In genomic region chr6:72348411-72348810, GRCm38 (mm10) we compare ENCODE assay signal across 8 mouse cellular contexts. TPM values are rescaled to one million over a fixed set of nuclear protein-coding genes. Genes with fewer than 3 reads are reported as not detected.
DNase-seq lines count a peak whose midpoint lies in the region; ATAC-seq lines count a peak whose summit lies in the region.

No protein-coding gene starts in this region.

- peak overlapping the region; percentile 81 for H3K4me2 ChIP-seq in embryonic facial prominence, embryonic 14.5 days (ENCODE audit: low read depth, low read length)
- peak overlapping the region; percentile 82 for H3K4me2 ChIP-seq in intestine, embryonic 15.5 days (replicated peaks)
- peak overlapping the region; percentile 83 for H3K4me2 ChIP-seq in midbrain, embryonic 13.5 days (replicated peaks)

- H3K27ac ChIP-seq in embryonic facial prominence, embryonic 14.5 days (replicated peaks; ENCODE audit: low read depth, low read length) = no peak overlapping the region
- no peak overlapping the region for H3K27ac ChIP-seq in intestine, embryonic 15.5 days
- no peak overlapping the region for H3K27ac ChIP-seq in midbrain, embryonic 13.5 days

- peaks cover 30% of the 10 kb centered on the region for H3K4me1 ChIP-seq in embryonic facial prominence, embryonic 14.5 days (ENCODE audit: control insufficient read depth, insufficient read depth, low read length)
- H3K4me1 ChIP-seq in intestine, embryonic 15.5 days (replicated peaks) = peaks cover 17% of the 10 kb centered on the region
- H3K4me1 ChIP-seq in midbrain, embryonic 13.5 days (replicated peaks) = peaks cover 41% of the 10 kb centered on the region

- H3K9me3 ChIP-seq in embryonic facial prominence, embryonic 14.5 days (ENCODE audit: control insufficient read depth, low read length) = no peaks in the 10 kb centered on the region
- H3K9me3 ChIP-seq in intestine, embryonic 15.5 days = no peaks in the 10 kb centered on the region
- no peaks in the 10 kb centered on the region for H3K9me3 ChIP-seq in midbrain, embryonic 13.5 days

- peak overlapping the region; percentile 86 for H3K4me3 ChIP-seq in embryonic facial prominence, embryonic 14.5 days (ENCODE audit: low read depth, low read length)
- H3K4me3 ChIP-seq in intestine, embryonic 15.5 days (replicated peaks) = peak overlapping the region; percentile 81; the same call in 1 of the 2 replicates
- H3K4me3 ChIP-seq in midbrain, embryonic 13.5 days (replicated peaks) = peak overlapping the region; percentile 81

- H3K9ac ChIP-seq in embryonic facial prominence, embryonic 14.5 days (ENCODE audit: low read depth, low read length) = peak overlapping the region; percentile 95; the same call in 1 of the 2 replicates
- 0 out of 2 replicates have a peak overlapping the region, but pooled peaks have one; percentile 6 for H3K9ac ChIP-seq in intestine, embryonic 15.5 days
- peak overlapping the region; percentile 92 for H3K9ac ChIP-seq in midbrain, embryonic 13.5 days (replicated peaks)

- ATAC-seq in embryonic facial prominence, embryonic 14.5 days (ENCODE audit: low read depth) = no peak
- ATAC-seq in intestine, embryonic 15.5 days = no peak
- ATAC-seq in midbrain, embryonic 13.5 days = no peak

- DNase-seq in kidney, adult 11 months = peak; percentile 51
- DNase-seq in kidney, postnatal 4 days = no peak
- DNase-seq in embryonic facial prominence, embryonic 14.5 days (ENCODE audit: low spot score) = no peak
- DNase-seq in left cerebral cortex, adult 9 months (ENCODE audit: low spot score in 2 of 2) = no peak
- no peak for DNase-seq in frontal cortex, postnatal 25 days (ENCODE audit: low spot score in 2 of 2)
- DNase-seq in right cerebral cortex, postnatal 36 days (ENCODE audit: low spot score in 2 of 2) = no peak

- H3K36me3 ChIP-seq in embryonic facial prominence, embryonic 14.5 days (ENCODE audit: control insufficient read depth, insufficient read depth, low read length) = peaks cover 33% of the 10 kb centered on the region
- H3K36me3 ChIP-seq in intestine, embryonic 15.5 days = peaks cover 7% of the 10 kb centered on the region; the same call in 1 of the 2 replicates
- H3K36me3 ChIP-seq in midbrain, embryonic 13.5 days = peaks cover 30% of the 10 kb centered on the region

- H3K27me3 ChIP-seq in embryonic facial prominence, embryonic 14.5 days (replicated peaks; ENCODE audit: control insufficient read depth, insufficient read depth, low read length) = 0 out of 2 replicates have a peak, but pooled peaks cover 2% of the 10 kb centered on the region
- H3K27me3 ChIP-seq in intestine, embryonic 15.5 days (replicated peaks) = no peaks in the 10 kb centered on the region
- no peaks in the 10 kb centered on the region for H3K27me3 ChIP-seq in midbrain, embryonic 13.5 days

- 80% methylated on average over 10 of the region's 10 CpGs for WGBS in embryonic facial prominence, embryonic 14.5 days
- 71% methylated on average over 10 of the region's 10 CpGs for WGBS in intestine, embryonic 15.5 days
- 78% methylated on average over 10 of the region's 10 CpGs for WGBS in midbrain, embryonic 13.5 days

RNA-seq across cellular contexts. Expression of gene 0610030E20Rik, which starts 1.3 kb away (rescaled TPM):
- polyA plus RNA-seq in embryonic facial prominence, embryonic 14.5 days (2014; fragmentation: Nextera tagmentation; extraction: Ambion mirVana) = 19.6 and 25.0 TPM in 2 replicates
- polyA plus RNA-seq in intestine, embryonic 15.5 days (2015; fragmentation: Nextera tagmentation; extraction: Ambion mirVana) = 25.9 and 26.1 TPM in 2 replicates
- polyA plus RNA-seq in midbrain, embryonic 13.5 days (2015; fragmentation: Nextera tagmentation; extraction: Ambion mirVana) = 21.7 and 23.9 TPM in 2 replicates

RNA-seq across cellular contexts. Expression of gene Usp39, which starts 3.4 kb away (rescaled TPM):
- 46.6 and 50.7 TPM in 2 replicates for polyA plus RNA-seq in embryonic facial prominence, embryonic 14.5 days (2014; fragmentation: Nextera tagmentation; extraction: Ambion mirVana)
- 38.2 and 42.6 TPM in 2 replicates for polyA plus RNA-seq in intestine, embryonic 15.5 days (2015; fragmentation: Nextera tagmentation; extraction: Ambion mirVana)
- 51.5 and 53.4 TPM in 2 replicates for polyA plus RNA-seq in midbrain, embryonic 13.5 days (2015; fragmentation: Nextera tagmentation; extraction: Ambion mirVana)

RNA-seq across cellular contexts. Expression of gene Tmem150a, which starts 6.8 kb away (rescaled TPM):
- 16.3 and 17.6 TPM in 2 replicates for polyA plus RNA-seq in embryonic facial prominence, embryonic 14.5 days (2014; fragmentation: Nextera tagmentation; extraction: Ambion mirVana)
- 11.3 and 14.4 TPM in 2 replicates for polyA plus RNA-seq in intestine, embryonic 15.5 days (2015; fragmentation: Nextera tagmentation; extraction: Ambion mirVana)
- 10.3 and 11.5 TPM in 2 replicates for polyA plus RNA-seq in midbrain, embryonic 13.5 days (2015; fragmentation: Nextera tagmentation; extraction: Ambion mirVana)

RNA-seq across cellular contexts. Expression of gene Rnf181, which starts 18.3 kb away (rescaled TPM):
- 79.9 and 81.1 TPM in 2 replicates for polyA plus RNA-seq in embryonic facial prominence, embryonic 14.5 days (2014; fragmentation: Nextera tagmentation; extraction: Ambion mirVana)
- 122 and 133 TPM in 2 replicates for polyA plus RNA-seq in intestine, embryonic 15.5 days (2015; fragmentation: Nextera tagmentation; extraction: Ambion mirVana)
- polyA plus RNA-seq in midbrain, embryonic 13.5 days (2015; fragmentation: Nextera tagmentation; extraction: Ambion mirVana) = 127 and 132 TPM in 2 replicates

RNA-seq across cellular contexts. Expression of gene Vamp5, which starts 31.9 kb away (rescaled TPM):
- polyA plus RNA-seq in embryonic facial prominence, embryonic 14.5 days (2014; fragmentation: Nextera tagmentation; extraction: Ambion mirVana) = 20.3 and 22.3 TPM in 2 replicates
- 19.2 and 19.4 TPM in 2 replicates for polyA plus RNA-seq in intestine, embryonic 15.5 days (2015; fragmentation: Nextera tagmentation; extraction: Ambion mirVana)
- polyA plus RNA-seq in midbrain, embryonic 13.5 days (2015; fragmentation: Nextera tagmentation; extraction: Ambion mirVana) = 14.5 and 15.9 TPM in 2 replicates

Comparison
In these comparisons a context has a peak if more than half of its experiments do, and no peak if none do; other contexts are left out.
1. H3K9ac ChIP-seq: peak in every context shown above with its lines; median percentile 95 in embryonic facial prominence, embryonic 14.5 days; 92 in midbrain, embryonic 13.5 days; 6 in intestine, embryonic 15.5 days.